In the genomic region with DNA sequence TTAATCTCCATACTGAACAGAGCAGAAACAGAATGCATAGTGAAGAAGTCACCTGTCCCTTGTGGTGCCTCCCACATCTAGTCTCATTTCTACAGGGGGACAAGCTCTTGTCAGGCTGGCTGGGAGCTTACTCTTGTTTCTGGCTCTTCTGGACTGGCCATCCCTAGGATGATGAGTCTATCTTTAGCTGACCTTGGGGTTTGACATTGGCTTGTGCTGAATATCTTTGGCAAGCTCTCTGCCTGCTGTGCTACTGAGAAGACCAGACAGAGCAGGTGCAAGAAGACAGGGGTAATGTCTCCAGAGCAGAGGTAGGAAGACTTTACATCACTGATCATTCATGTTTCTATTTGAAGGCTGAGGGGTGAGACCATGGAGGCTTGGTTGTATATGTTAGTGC, we compare ENCODE assay signal across 23 mouse cellular contexts. TPM values are rescaled to one million over a fixed set of nuclear protein-coding genes. Genes with fewer than 3 reads are reported as not detected.
DNase-seq lines count a peak whose midpoint lies in the region; ATAC-seq lines count a peak whose summit lies in the region.
"Had no signal": no experiment of that assay in that cellular context is flagged by ENCODE, and none has a peak within 500 bp of the region (broad histone marks: within the 10 kb centered on the region; RNA-seq: fewer than 3 reads in every experiment).

No protein-coding gene starts in this region.

- H3K27me3 ChIP-seq in heart, embryonic 11.5 days (ENCODE audit: control insufficient read depth, insufficient read depth, low read length) = no peaks in the 10 kb centered on the region
- H3K27me3 ChIP-seq: CH12.LX; forebrain, embryonic 13.5 days; hindbrain, embryonic 12.5 days; hindbrain, embryonic 15.5 days had no signal

- H3K9me3 ChIP-seq in heart, embryonic 11.5 days (replicated peaks; ENCODE audit: control insufficient read depth, low read length) = no peaks in the 10 kb centered on the region
- H3K9me3 ChIP-seq: forebrain, embryonic 10.5 days; forebrain, embryonic 13.5 days; hindbrain, embryonic 12.5 days; hindbrain, embryonic 15.5 days had no signal

- peak; percentile 19 for DNase-seq in adrenal gland, adult 2 months
- no peak for DNase-seq in adrenal gland, postnatal 25 days
- DNase-seq in heart, adult 18-20 months = peak; percentile 5 to 38
- peak; percentile 7 for DNase-seq in heart, postnatal 10 days
- DNase-seq in heart, postnatal 25 days (ENCODE audit: low spot score) = no peak
- DNase-seq: adrenal gland, adult 8-10 months; B cell, adult 2 months; cerebellum, adult 11-12 months; cerebellum, adult 8-10 months; gastrocnemius, postnatal 10 days; gastrocnemius, postnatal 36 days; kidney, adult 2 months had no signal

- no peaks in the 10 kb centered on the region for H3K4me1 ChIP-seq in heart, embryonic 11.5 days (ENCODE audit: control insufficient read depth, insufficient read depth, low read length)
- H3K4me1 ChIP-seq: forebrain, embryonic 10.5 days; forebrain, embryonic 13.5 days; hindbrain, embryonic 12.5 days; hindbrain, embryonic 15.5 days had no signal

- H3K4me3 ChIP-seq in heart, embryonic 11.5 days (ENCODE audit: low read depth, low read length) = no peak overlapping the region
- H3K4me3 ChIP-seq: forebrain, embryonic 10.5 days; forebrain, embryonic 13.5 days; hindbrain, embryonic 12.5 days; hindbrain, embryonic 15.5 days had no signal

- no peak for ATAC-seq in heart, embryonic 11.5 days (replicated peaks; ENCODE audit: insufficient number of reproducible peaks, low FRiP score, low TSS enrichment)
- ATAC-seq: forebrain, embryonic 13.5 days; forebrain, embryonic 16.5 days; intestine, postnatal 0 days; Patski had no signal

- H3K36me3 ChIP-seq in heart, embryonic 11.5 days (ENCODE audit: control insufficient read depth, insufficient read depth, low read length) = no peaks in the 10 kb centered on the region
- H3K36me3 ChIP-seq: forebrain, embryonic 10.5 days; G1E; hindbrain, embryonic 12.5 days; hindbrain, embryonic 15.5 days had no signal

- H3K27ac ChIP-seq in heart, embryonic 11.5 days (ENCODE audit: low read depth, low read length) = no peak overlapping the region
- H3K27ac ChIP-seq: forebrain, embryonic 10.5 days; forebrain, embryonic 13.5 days; hindbrain, embryonic 12.5 days; hindbrain, embryonic 15.5 days had no signal

- no peak overlapping the region for H3K4me2 ChIP-seq in heart, embryonic 11.5 days
- H3K4me2 ChIP-seq: forebrain, embryonic 13.5 days; hindbrain, embryonic 12.5 days; hindbrain, embryonic 15.5 days had no signal

- no peak overlapping the region for H3K9ac ChIP-seq in heart, embryonic 11.5 days (ENCODE audit: low read depth, low read length)
- H3K9ac ChIP-seq: forebrain, embryonic 13.5 days; hindbrain, embryonic 12.5 days; hindbrain, embryonic 15.5 days had no signal

- intact Hi-C loops in heart, postnatal 10 days (cut with DNase I) = no loop called here
- intact Hi-C loops in heart, postnatal 25 days (cut with DNase I) = no loop called here

RNA-seq across cellular contexts. Expression of a gene that starts 29.5 kb away (rescaled TPM):
- total RNA-seq in adrenal gland, adult 2 months (2021) = 1 to 10 TPM in 1 of 2 experiments, under 1 TPM in 1; 0.76 to 1.1 TPM
- polyA plus RNA-seq in adrenal gland, adult 2 months (2012; rRNA removed) = 0.54 and 1.0 TPM in 2 replicates
- 0.76 TPM in 1 of 2 replicates, not detected in the other for total RNA-seq in adrenal gland, postnatal 25 days (2021)
- total RNA-seq in heart, adult 18-20 months (2021) = under 1 TPM; 0.41 to 0.45 TPM
- polyA plus RNA-seq in heart, embryonic 11.5 days (2014; fragmentation: Nextera tagmentation; extraction: Ambion mirVana) = 2.6 and 3.8 TPM in 2 replicates
- 1 to 10 TPM; 1.0 to 1.9 TPM for total RNA-seq in heart, postnatal 10 days (2021)
- under 1 TPM; 0.16 to 0.75 TPM for total RNA-seq in heart, postnatal 25 days (2021)
- total RNA-seq: CH12.LX; G1E; granulocyte monocyte progenitor cell, adult 5-6 weeks had no signal
- polyA plus RNA-seq: G1E, Patski had no signal

Comparison
In these comparisons a context has a peak if more than half of its experiments do, and no peak if none do; other contexts are left out.
1. DNase-seq: peak in adrenal gland, adult 2 months (single experiment), heart, adult 18-20 months (2 of 2) and heart, postnatal 10 days (2 of 2); none in adrenal gland, postnatal 25 days (single experiment) and heart, postnatal 25 days (single experiment).